Mouse (Mus musculus) layer of hippocampus, postnatal 25 days (tissue): ENCODE measurements at regions not wholly inside any gene's neighbourhood (a gene's known extent, or its start where the extent isn't known, plus 50 kb on each side); places are given as distances from the start of the nearest gene placed in this dataset.

ENCODE experiments used
- DNase-seq, 2 experiments: peaks; one replicate each; pipeline ENCODE4 v3.0.0; 2022; ENCODE audit warnings: mixed read lengths in 2 of 2, low spot score in 1 of 2; ENCODE audit errors: extremely low spot score in 1 of 2

GRCm38 (mm10) chr12:52368034-52368433 is 135.7 kb upstream of the Arhgap5 start:
- no peak for DNase-seq

- no peak for DNase-seq
These were observed 135.3 kb upstream of the Arhgap5 start for GRCm38 (mm10) chr12:52368466-52368865.

- DNase-seq = no peak
These were observed 133.5 kb upstream of the Arhgap5 start for GRCm38 (mm10) chr12:52370153-52370710.

GRCm38 (mm10) chr12:52375116-52375515 is 128.7 kb upstream of the Arhgap5 start:
- no peak for DNase-seq

GRCm38 (mm10) chr12:52376692-52377462 is 126.9 kb upstream of the Arhgap5 start:
- DNase-seq = no peak

- no peak for DNase-seq
These were observed 126.3 kb upstream of the Arhgap5 start for GRCm38 (mm10) chr12:52377463-52377848.

GRCm38 (mm10) chr12:52379245-52379644 is 124.5 kb upstream of the Arhgap5 start:
- DNase-seq = no peak

- no peak for DNase-seq
These were observed 123.8 kb upstream of the Arhgap5 start for GRCm38 (mm10) chr12:52379960-52380359.

- no peak for DNase-seq
These were observed 122.4 kb upstream of the Arhgap5 start for GRCm38 (mm10) chr12:52381161-52381967.

- no peak for DNase-seq
These were observed 121.8 kb upstream of the Arhgap5 start for GRCm38 (mm10) chr12:52381968-52382325.

- no peak for DNase-seq
These were observed 120.8 kb upstream of the Arhgap5 start for GRCm38 (mm10) chr12:52382832-52383580.

- DNase-seq = no peak
These were observed 114.2 kb upstream of the Arhgap5 start for GRCm38 (mm10) chr12:52389552-52389951.

GRCm38 (mm10) chr12:52390242-52390641 is 113.5 kb upstream of the Arhgap5 start:
- DNase-seq = no peak

GRCm38 (mm10) chr12:52392636-52393035 is 111.1 kb upstream of the Arhgap5 start:
- no peak for DNase-seq

GRCm38 (mm10) chr12:52393981-52394718 is 109.6 kb upstream of the Arhgap5 start:
- no peak for DNase-seq

- no peak for DNase-seq
These were observed 109.1 kb upstream of the Arhgap5 start for GRCm38 (mm10) chr12:52394719-52395062.

- no peak for DNase-seq
These were observed 108.7 kb upstream of the Arhgap5 start for GRCm38 (mm10) chr12:52395111-52395510.

- DNase-seq = peak in 1 of 2 experiments; percentile 22
These were observed 107.5 kb upstream of the Arhgap5 start for GRCm38 (mm10) chr12:52396178-52396841.

GRCm38 (mm10) chr12:52397718-52398510 is 105.9 kb upstream of the Arhgap5 start:
- no peak for DNase-seq
